Comparison of ENCODE assay signal across 7 mouse cellular contexts in the genomic region with DNA sequence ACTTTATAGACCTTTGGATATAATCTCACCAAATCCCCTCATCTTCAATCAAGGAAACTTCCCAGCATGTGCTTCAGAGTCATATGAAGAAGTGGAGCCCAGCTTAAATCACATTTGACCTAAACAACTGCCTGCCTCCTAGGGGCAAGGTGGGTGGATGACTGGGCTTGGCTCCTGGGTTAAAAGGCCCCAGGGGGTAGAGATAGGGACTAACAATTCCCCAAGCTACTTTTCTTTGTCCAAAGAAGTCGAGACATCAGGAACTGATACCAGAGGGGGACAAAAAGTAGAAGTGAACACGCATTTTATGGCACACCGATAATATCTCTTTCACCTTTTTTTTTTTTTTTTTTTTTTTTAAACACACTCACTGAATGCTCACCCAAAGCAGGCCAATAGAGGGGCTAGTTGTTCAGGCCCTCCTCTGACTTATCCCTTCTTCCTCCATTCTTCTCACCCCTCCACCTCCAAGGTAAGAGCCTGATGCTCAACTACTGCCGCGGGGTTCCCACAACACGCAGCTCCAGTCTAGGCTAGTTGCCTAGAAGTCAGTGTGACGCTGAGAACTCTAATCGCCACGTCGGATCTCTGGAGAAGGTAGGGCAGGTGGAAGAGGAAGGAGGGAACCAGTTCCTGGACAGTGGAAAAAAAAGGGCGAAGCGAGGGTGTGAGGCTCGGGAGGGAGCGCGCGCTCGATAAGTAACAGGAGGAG. TPM values are rescaled to one million over a fixed set of nuclear protein-coding genes. Genes with fewer than 3 reads are reported as not detected.
DNase-seq lines count a peak whose midpoint lies in the region; ATAC-seq and TF ChIP-seq lines count a peak whose summit lies in the region.

No protein-coding gene starts in this region.

- no peak for TF ChIP-seq POLR2A in olfactory bulb, adult 2 months (IDR thresholded peaks at IDR 0.05; ENCODE audit: insufficient read depth, low read depth, low read length)

- H3K9ac ChIP-seq in embryonic facial prominence, embryonic 14.5 days (ENCODE audit: low read depth, low read length) = peak overlapping the region; percentile 96
- peak overlapping the region; percentile 87 for H3K9ac ChIP-seq in liver, postnatal 0 days (replicated peaks)

- H3K4me1 ChIP-seq in embryonic facial prominence, embryonic 14.5 days (ENCODE audit: control insufficient read depth, insufficient read depth, low read length) = peaks cover 28% of the 10 kb centered on the region
- H3K4me1 ChIP-seq in liver, postnatal 0 days (ENCODE audit: insufficient read depth) = peaks cover 41% of the 10 kb centered on the region
- no peaks in the 10 kb centered on the region; the same call in 1 of the 2 replicates for H3K4me1 ChIP-seq in olfactory bulb, adult 2 months (ENCODE audit: control insufficient read depth, insufficient read depth, low read length)

- peak overlapping the region; percentile 83 for H3K4me2 ChIP-seq in embryonic facial prominence, embryonic 14.5 days (ENCODE audit: low read depth, low read length)
- peak overlapping the region; percentile 94 for H3K4me2 ChIP-seq in liver, postnatal 0 days (ENCODE audit: low read depth, low read length)

- H3K36me3 ChIP-seq in embryonic facial prominence, embryonic 14.5 days (ENCODE audit: control insufficient read depth, insufficient read depth, low read length) = no peaks in the 10 kb centered on the region
- peaks cover 2% of the 10 kb centered on the region; the same call in 1 of the 2 replicates for H3K36me3 ChIP-seq in liver, postnatal 0 days (replicated peaks; ENCODE audit: insufficient read depth, low read length)

- H3K27me3 ChIP-seq in embryonic facial prominence, embryonic 14.5 days (replicated peaks; ENCODE audit: control insufficient read depth, insufficient read depth, low read length) = no peaks in the 10 kb centered on the region
- H3K27me3 ChIP-seq in liver, postnatal 0 days (ENCODE audit: insufficient read depth, low read length) = no peaks in the 10 kb centered on the region

- TF ChIP-seq CTCF in liver, postnatal 0 days (IDR thresholded peaks at IDR 0.05; ENCODE audit: low read depth) = peak; percentile 54
- no peak for TF ChIP-seq CTCF in olfactory bulb, adult 2 months (IDR thresholded peaks at IDR 0.05; ENCODE audit: insufficient read depth, low read depth, low read length)

- peak; percentile 57 for DNase-seq in R1 (ENCODE audit: low read depth, low spot score)
- DNase-seq in embryonic facial prominence, embryonic 14.5 days (ENCODE audit: low spot score) = peak; percentile 5
- peak; percentile 43 for DNase-seq in liver, postnatal 0 days
- DNase-seq in right cerebral cortex, postnatal 25 days = no peak

- 1% methylated on average over 17 of the region's 17 CpGs for WGBS in embryonic facial prominence, embryonic 14.5 days
- under 1% methylated on average over 17 of the region's 17 CpGs for WGBS in liver, postnatal 0 days (ENCODE audit: insufficient replicate concordance)
- 5% methylated on average over 17 of the region's 17 CpGs for WGBS in olfactory bulb, adult 2 months

- H3K9me3 ChIP-seq in embryonic facial prominence, embryonic 14.5 days (ENCODE audit: control insufficient read depth, low read length) = no peaks in the 10 kb centered on the region
- no peaks in the 10 kb centered on the region for H3K9me3 ChIP-seq in liver, postnatal 0 days (ENCODE audit: low read length)

- H3K4me3 ChIP-seq in embryonic facial prominence, embryonic 14.5 days (ENCODE audit: low read depth, low read length) = peak overlapping the region; percentile 96
- H3K4me3 ChIP-seq in liver, postnatal 0 days (ENCODE audit: low read depth, low read length) = peak overlapping the region; percentile 91
- peak overlapping the region; percentile 79 for H3K4me3 ChIP-seq in olfactory bulb, adult 2 months (ENCODE audit: insufficient read depth, low read depth, low read length)

- TF ChIP-seq EP300 in liver, postnatal 0 days (IDR thresholded peaks at IDR 0.05; ENCODE audit: low read depth) = no peak; the same call in 1 of the 2 replicates

- peak; percentile 47 for ATAC-seq in CD4-positive, CD25-positive, alpha-beta regulatory T cell, adult 4 months
- no peak; the same call in 1 of the 2 replicates for ATAC-seq in embryonic facial prominence, embryonic 14.5 days (ENCODE audit: low read depth)
- ATAC-seq in inflammation-experienced regulatory T-cells, adult 6 months = peak; percentile 40
- no peak; the same call in 1 of the 2 replicates for ATAC-seq in liver, postnatal 0 days

- H3K27ac ChIP-seq in embryonic facial prominence, embryonic 14.5 days (replicated peaks; ENCODE audit: low read depth, low read length) = peak overlapping the region; percentile 61
- peak overlapping the region; percentile 88 for H3K27ac ChIP-seq in liver, postnatal 0 days (ENCODE audit: low read depth)
- H3K27ac ChIP-seq in olfactory bulb, adult 2 months (ENCODE audit: insufficient read depth, low read depth, low read length) = peak overlapping the region; percentile 91

RNA-seq across cellular contexts. Expression of a gene that starts 0.6 kb away (rescaled TPM):
- 100 to 1,000 TPM; 108 to 127 TPM for polyA plus RNA-seq in CD4-positive, CD25-positive, alpha-beta regulatory T cell, adult 4 months (2017; shearing (Covaris generic))
- polyA plus RNA-seq in embryonic facial prominence, embryonic 14.5 days (2014; fragmentation: Nextera tagmentation; extraction: Ambion mirVana) = 221 and 236 TPM in 2 replicates
- polyA plus RNA-seq in inflammation-experienced regulatory T-cells, adult 6 months (2017; shearing (Covaris generic)) = 100 to 1,000 TPM; 119 to 141 (median 125) TPM
- 58.5 and 68.2 TPM in 2 replicates for polyA plus RNA-seq in liver, postnatal 0 days (2015; fragmentation: Nextera tagmentation; extraction: Ambion mirVana)
- polyA plus RNA-seq in olfactory bulb, adult 2 months (2012; ENCODE audit: insufficient read depth, insufficient read length, low replicate concordance, missing spikeins) = 198 TPM in 1 of 2 replicates, not detected in the other

Comparison
In these comparisons a context has a peak if more than half of its experiments do, and no peak if none do; other contexts are left out.
1. ATAC-seq: peak in CD4-positive, CD25-positive, alpha-beta regulatory T cell, adult 4 months (single experiment) and inflammation-experienced regulatory T-cells, adult 6 months (single experiment); none in embryonic facial prominence, embryonic 14.5 days (single experiment) and liver, postnatal 0 days (single experiment).
2. Peak in every context shown above with its lines, with median percentiles within 50 percentile points of each other: H3K27ac ChIP-seq and H3K4me3 ChIP-seq.